Mouse (Mus musculus) CH12.LX (cell line): ENCODE measurements around the gene Eea1.

Experiments
- CTCF ChIP-seq, 2 experiments: IDR thresholded peaks in 1 of 2; conservative IDR thresholded peaks in 1 of 2; 2 replicates each; pipeline ENCODE4 v1.5.1; 2011 to 2012; ENCODE audit warnings: low read depth in 2 of 2, low read length in 2 of 2, improper control_type of control experiment in 1 of 2, inconsistent platforms in 1 of 2, mild to moderate bottlenecking in 1 of 2, moderate library complexity in 1 of 2
- GABPA ChIP-seq: IDR thresholded peaks from 2 replicates; pipeline ENCODE4 v1.6.1; 2012; ENCODE audit warnings: low read depth, low read length, improper control_type of control experiment, inconsistent platforms; ENCODE audit not compliant: insufficient replicate concordance
- MXI1 ChIP-seq: IDR thresholded peaks from 2 replicates; pipeline ENCODE4 v1.6.1; 2011; ENCODE audit warnings: mild to moderate bottlenecking, low read depth, low read length, improper control_type of control experiment

DNA sequence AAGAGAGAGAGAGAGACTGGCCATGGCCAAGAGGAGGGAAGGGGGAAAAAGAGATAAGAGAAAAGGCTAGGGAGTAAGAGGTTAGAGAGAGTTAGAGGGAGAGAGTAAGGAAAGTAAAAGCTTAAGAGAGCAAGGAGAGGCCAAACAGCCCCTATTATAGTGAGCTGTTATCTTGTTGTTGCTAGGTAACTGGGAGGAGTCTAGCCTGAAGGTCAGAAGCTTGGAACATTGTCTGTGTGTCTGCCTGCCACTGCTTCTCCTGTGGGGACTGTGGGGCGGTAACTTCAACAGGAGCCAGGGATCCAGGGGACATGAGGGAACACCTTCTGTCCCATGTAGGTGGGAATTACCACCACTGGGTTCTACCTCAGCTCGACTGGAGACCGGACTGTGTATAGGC, 108.1 kb downstream of the Eea1 start:
- TF ChIP-seq GABPA: no peak
- no peak for TF ChIP-seq CTCF (conservative IDR thresholded peaks at IDR 0.05 in 1 of 2, IDR thresholded peaks at IDR 0.05 in 1 of 2; ENCODE audit: low read depth in 2 of 2, low read length in 2 of 2)
- TF ChIP-seq MXI1: no peak
